Mouse (Mus musculus): Measurements from ENCODE around the gene Ppp1r15a.

GRCm38 (mm10) chr7:45551512-45551883 is 25.4 kb upstream of the Ppp1r15a start:
- no peak for TF ChIP-seq CTCF (IDR thresholded peaks at IDR 0.05; ENCODE audit: insufficient read depth, low read depth, low read length)
- no peak for TF ChIP-seq POLR2A (IDR thresholded peaks at IDR 0.05; ENCODE audit: insufficient read depth, low read depth, low read length)
